Mouse (Mus musculus) testis, postnatal 10 days (tissue): ENCODE results near the gene Sema4d.

Experiments used
- DNase-seq: peaks from one replicate; pipeline ENCODE4 v3.0.0; 2021; ENCODE audit warnings: low spot score

Gene Sema4d

GRCm38 (mm10) chr13:51642171-51642778 lies 151.3 kb downstream of the Sema4d start:
- no peak for DNase-seq

- no peak for DNase-seq
Measured at GRCm38 (mm10) chr13:51641424-51641823, 152.1 kb downstream of the Sema4d start.

GRCm38 (mm10) chr13:51638958-51639357 lies 154.6 kb downstream of the Sema4d start:
- DNase-seq = no peak
